Mouse (Mus musculus) embryo, embryonic 9.5 days (tissue): Measurements from ENCODE around the gene Bcat1.
A peak's percentile ranks its signal among the peaks of the same experiment; 100 is the strongest.

Source experiments
- DNase-seq: peaks from one replicate; pipeline ENCODE4 v3.0.0-alpha.2; 2017; ENCODE audit errors: extremely low spot score

The Bcat1 gene

GRCm38 (mm10) chr6:145056102-145056501 lies 19.9 kb downstream of the Bcat1 start:
- DNase-seq = no peak

GRCm38 (mm10) chr6:145055277-145055858 lies 20.6 kb downstream of the Bcat1 start:
- DNase-seq = no peak

GRCm38 (mm10) chr6:145052669-145053068 lies 23.3 kb downstream of the Bcat1 start:
- no peak for DNase-seq

- no peak for DNase-seq
Measured at GRCm38 (mm10) chr6:145050899-145051298, 25.1 kb downstream of the Bcat1 start.

- peak; percentile 55 for DNase-seq
Measured at GRCm38 (mm10) chr6:145048131-145048997, 27.6 kb downstream of the Bcat1 start.

GRCm38 (mm10) chr6:145047445-145047857 lies 28.5 kb downstream of the Bcat1 start:
- peak; percentile 71 for DNase-seq

GRCm38 (mm10) chr6:145046266-145046890 lies 29.6 kb downstream of the Bcat1 start:
- DNase-seq = no peak

- no peak for DNase-seq
Measured at GRCm38 (mm10) chr6:145044916-145045574, 30.9 kb downstream of the Bcat1 start.

- DNase-seq = no peak
Measured at GRCm38 (mm10) chr6:145040732-145041131, 35.3 kb downstream of the Bcat1 start.

DNA sequence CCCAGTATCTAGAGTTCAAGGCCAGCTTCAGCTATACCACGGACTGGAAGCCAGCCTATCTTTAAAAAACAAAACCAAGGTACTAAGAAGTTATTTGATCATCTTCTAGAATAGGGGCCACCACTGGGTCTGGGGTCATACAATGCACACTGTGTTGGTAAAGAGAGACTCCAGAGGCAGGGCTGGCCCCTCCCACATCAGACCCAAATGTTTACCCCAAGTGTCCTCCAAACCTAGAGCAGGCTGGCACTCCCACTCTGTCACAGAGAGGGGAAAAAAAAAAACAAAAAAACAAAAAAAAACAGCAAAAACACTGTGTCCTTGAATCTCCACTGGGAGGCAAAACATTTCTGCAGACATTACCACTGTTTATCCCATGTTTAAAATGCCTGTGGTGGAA lies 38.4 kb downstream of the Bcat1 start:
- no peak for DNase-seq

- DNase-seq = no peak
Measured at GRCm38 (mm10) chr6:145035412-145035811, 40.6 kb downstream of the Bcat1 start.

GRCm38 (mm10) chr6:145030587-145030986 lies 45.4 kb downstream of the Bcat1 start:
- DNase-seq = no peak

GRCm38 (mm10) chr6:145023990-145024389 lies 52.0 kb downstream of the Bcat1 start:
- DNase-seq = no peak

- DNase-seq = peak; percentile 40
Measured at GRCm38 (mm10) chr6:145022966-145023725, 52.8 kb downstream of the Bcat1 start.

DNA sequence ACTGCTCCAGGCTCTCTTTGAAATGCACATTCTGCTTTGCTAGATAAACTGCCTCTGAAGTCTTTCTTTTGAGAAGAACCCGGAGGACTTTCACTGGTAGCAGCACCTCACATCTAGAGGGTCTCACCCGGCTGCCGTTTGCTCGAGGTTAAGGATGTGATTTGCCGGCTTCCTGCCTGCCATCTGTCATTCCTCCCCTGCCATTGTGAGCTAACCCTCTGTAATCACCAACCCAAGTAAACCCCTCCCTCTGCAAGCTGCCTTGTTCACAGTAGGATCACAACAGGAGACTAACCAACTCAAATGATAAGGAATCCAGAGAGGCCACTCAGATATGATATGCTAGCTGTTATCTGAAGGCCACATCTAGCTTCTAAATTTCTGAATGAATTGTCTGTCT lies 53.6 kb downstream of the Bcat1 start:
- DNase-seq = no peak

- DNase-seq = no peak
Measured at GRCm38 (mm10) chr6:145020553-145020952, 55.4 kb downstream of the Bcat1 start.

DNA sequence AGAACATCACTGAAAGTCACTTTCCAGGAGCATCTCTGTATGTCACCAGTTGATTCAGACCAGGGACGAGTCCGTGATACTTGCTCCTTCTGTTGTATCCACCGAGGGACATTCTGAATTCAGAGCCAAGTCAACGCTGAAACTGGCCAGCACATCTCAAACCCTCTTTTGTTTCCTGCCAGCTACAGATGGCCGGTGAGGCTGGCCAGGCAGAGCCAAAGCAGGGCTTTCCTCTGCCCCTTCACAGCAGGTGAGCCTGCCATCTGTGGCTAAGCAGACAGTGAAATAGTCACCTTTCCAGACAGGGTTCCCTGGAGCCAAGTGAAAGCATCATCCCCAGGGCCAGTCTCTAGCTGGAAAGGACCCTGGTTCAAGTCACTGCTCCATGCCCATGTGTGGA lies 57.7 kb downstream of the Bcat1 start:
- no peak for DNase-seq

DNA sequence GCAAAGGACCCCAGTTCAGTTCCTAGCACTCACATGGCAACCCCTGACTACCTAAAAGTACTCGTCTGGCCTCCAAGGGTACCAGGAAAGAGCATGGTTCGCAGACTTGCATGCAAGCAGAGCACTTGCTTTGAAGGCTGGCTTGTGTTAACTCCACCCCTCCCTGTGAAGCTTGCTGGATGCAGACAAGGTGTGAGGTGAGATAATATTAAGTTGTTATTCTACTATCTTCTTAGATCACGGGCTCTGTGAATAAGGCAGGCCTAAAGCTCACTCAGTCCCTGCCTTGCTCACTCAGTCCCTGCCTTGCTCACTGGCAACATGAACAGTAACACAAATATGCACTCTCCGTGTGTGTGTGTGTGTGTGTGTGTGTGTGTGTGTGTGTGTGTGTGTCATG lies 58.5 kb downstream of the Bcat1 start:
- no peak for DNase-seq

DNA sequence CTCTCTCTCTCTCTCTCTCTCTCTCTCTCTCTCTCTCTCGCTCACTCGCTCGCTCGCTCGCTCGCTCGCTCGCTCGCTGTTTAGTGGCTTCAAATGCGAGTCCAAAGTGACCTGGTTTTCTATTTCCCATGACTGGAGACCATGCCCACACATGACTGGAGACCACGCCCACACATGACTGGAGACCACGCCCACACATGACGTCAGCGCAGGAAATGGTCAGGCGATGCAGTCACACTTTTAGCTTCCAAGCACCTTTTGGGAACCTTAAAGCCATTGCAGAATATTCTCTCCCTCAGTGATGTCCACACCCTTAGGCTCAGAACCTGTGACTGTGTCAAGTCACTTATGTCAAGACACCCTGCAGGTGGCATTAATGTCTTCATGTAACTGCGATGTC lies 59.3 kb downstream of the Bcat1 start:
- DNase-seq = no peak

DNA sequence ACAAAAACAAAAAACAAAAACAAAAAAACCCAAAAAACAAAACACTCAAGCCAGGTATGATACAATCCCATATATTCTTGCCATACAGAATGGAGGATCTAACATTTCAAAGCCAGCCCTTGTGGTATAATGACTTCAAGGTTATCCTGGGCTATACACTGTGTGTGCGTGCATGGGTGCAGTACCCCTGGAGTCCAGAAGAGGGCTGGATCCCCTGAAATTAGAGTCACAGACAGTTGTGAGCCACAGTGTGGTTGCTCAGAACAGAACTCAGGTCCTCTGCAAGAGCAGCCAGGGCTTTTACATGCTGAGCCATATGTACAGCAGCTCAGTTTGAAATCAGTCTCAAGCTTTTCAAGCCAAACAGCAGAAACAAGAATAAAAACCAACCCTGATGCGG lies 61.0 kb downstream of the Bcat1 start:
- no peak for DNase-seq

GRCm38 (mm10) chr6:145012699-145013098 lies 63.3 kb downstream of the Bcat1 start:
- DNase-seq = no peak

DNA sequence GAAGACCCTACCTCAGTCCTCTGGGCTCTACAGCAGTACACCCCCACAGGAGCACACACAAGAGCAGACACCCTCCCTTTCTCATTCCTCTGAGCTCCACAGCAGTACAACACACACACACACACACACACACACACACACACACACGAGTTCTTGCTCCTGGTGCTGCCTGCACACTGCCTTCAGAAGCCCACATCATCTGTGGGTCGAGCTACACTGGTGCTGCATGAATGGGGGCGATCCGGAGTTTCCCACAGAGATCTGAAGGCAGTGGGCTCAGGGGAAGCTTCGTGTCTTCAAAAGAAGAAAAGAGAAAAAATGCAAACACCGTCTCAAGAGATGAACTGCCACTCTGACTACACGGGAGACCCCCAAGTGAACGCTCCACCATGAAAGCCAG lies 64.8 kb downstream of the Bcat1 start:
- DNase-seq = no peak
